Mouse (Mus musculus) stomach, postnatal 0 days (tissue): ENCODE data around the gene Ssbp3.

ENCODE experiments used
- CTCF ChIP-seq: IDR thresholded peaks from 2 replicates; pipeline ENCODE4 v1.5.1; 2016; ENCODE audit warnings: antibody characterized with exemption, low read depth, mild to moderate bottlenecking, moderate library complexity
- EP300 ChIP-seq: optimal IDR thresholded peaks from 2 replicates; pipeline ENCODE3; 2016; ENCODE audit warnings: antibody characterized with exemption

- no peak for TF ChIP-seq CTCF
- TF ChIP-seq EP300: no peak
Observed at GRCm38 (mm10) chr4:106924888-106925287, 14.4 kb downstream of the Ssbp3 start.
